Mouse (Mus musculus): Measurements from ENCODE around the gene Ppp1r12b.

Ppp1r12b gene

GRCm38 (mm10) chr1:134796536-134796935, 159.2 kb downstream of the Ppp1r12b start:
- DNase-seq (ENCODE audit: low spot score in 2 of 2) = no peak

GRCm38 (mm10) chr1:134796076-134796475, 159.7 kb downstream of the Ppp1r12b start:
- DNase-seq (ENCODE audit: low spot score in 2 of 2) = no peak

GRCm38 (mm10) chr1:134791456-134791855, 164.3 kb downstream of the Ppp1r12b start:
- DNase-seq (ENCODE audit: low spot score in 2 of 2) = no peak

- DNase-seq (ENCODE audit: low spot score in 2 of 2) = no peak
Observed at GRCm38 (mm10) chr1:134790716-134791439, 164.9 kb downstream of the Ppp1r12b start.

GRCm38 (mm10) chr1:134788096-134788495, 167.6 kb downstream of the Ppp1r12b start:
- DNase-seq (ENCODE audit: low spot score in 2 of 2) = no peak

- no peak for DNase-seq (ENCODE audit: low spot score in 2 of 2)
Observed at GRCm38 (mm10) chr1:134784911-134785310, 170.8 kb downstream of the Ppp1r12b start.

- no peak for DNase-seq (ENCODE audit: low spot score in 2 of 2)
Observed at GRCm38 (mm10) chr1:134784481-134784880, 171.3 kb downstream of the Ppp1r12b start.

GRCm38 (mm10) chr1:134783958-134784357, 171.8 kb downstream of the Ppp1r12b start:
- no peak for DNase-seq (ENCODE audit: low spot score in 2 of 2)

GRCm38 (mm10) chr1:134782797-134783196, 172.9 kb downstream of the Ppp1r12b start:
- no peak for DNase-seq (ENCODE audit: low spot score in 2 of 2)

- no peak for DNase-seq (ENCODE audit: low spot score in 2 of 2)
Observed at GRCm38 (mm10) chr1:134777936-134778548, 177.7 kb downstream of the Ppp1r12b start.

- no peak for DNase-seq (ENCODE audit: low spot score in 2 of 2)
Observed at GRCm38 (mm10) chr1:134777201-134777885, 178.4 kb downstream of the Ppp1r12b start.

- DNase-seq (ENCODE audit: low spot score in 2 of 2) = no peak
Observed at GRCm38 (mm10) chr1:134775631-134776030, 180.1 kb downstream of the Ppp1r12b start.

GRCm38 (mm10) chr1:134774728-134775287, 180.9 kb downstream of the Ppp1r12b start:
- DNase-seq (ENCODE audit: low spot score in 2 of 2) = no peak

- DNase-seq (ENCODE audit: low spot score in 2 of 2) = no peak
Observed at GRCm38 (mm10) chr1:134774247-134774646, 181.5 kb downstream of the Ppp1r12b start.

- no peak for DNase-seq (ENCODE audit: low spot score in 2 of 2)
Observed at GRCm38 (mm10) chr1:134773256-134773655, 182.5 kb downstream of the Ppp1r12b start.

GRCm38 (mm10) chr1:134772821-134773220, 182.9 kb downstream of the Ppp1r12b start:
- DNase-seq (ENCODE audit: low spot score in 2 of 2) = no peak

GRCm38 (mm10) chr1:134771999-134772398, 183.7 kb downstream of the Ppp1r12b start:
- no peak for DNase-seq (ENCODE audit: low spot score in 2 of 2)

- DNase-seq (ENCODE audit: low spot score in 2 of 2) = no peak
Observed at GRCm38 (mm10) chr1:134771353-134771752, 184.4 kb downstream of the Ppp1r12b start.

GRCm38 (mm10) chr1:134770312-134770711, 185.4 kb downstream of the Ppp1r12b start:
- no peak for DNase-seq (ENCODE audit: low spot score in 2 of 2)

- no peak for DNase-seq (ENCODE audit: low spot score in 2 of 2)
Observed at GRCm38 (mm10) chr1:134766448-134766847, 189.3 kb downstream of the Ppp1r12b start.

GRCm38 (mm10) chr1:134764831-134765458, 190.8 kb downstream of the Ppp1r12b start:
- DNase-seq (ENCODE audit: low spot score in 2 of 2) = no peak
